Mouse (Mus musculus) testis, adult 10 weeks (tissue): ENCODE results near the gene U2af2. TPM values are rescaled to one million over a fixed set of nuclear protein-coding genes. Genes with fewer than 3 reads are reported as not detected.

ENCODE experiments used
- polyA plus RNA-seq: library from polyadenylated mRNA; stranded (reverse); fragments of 350-450 nt; fragmentation: Illumina TruSeq; extraction: RNeasy Lipid Tissue Mini Kit (QIAGEN cat#74804); gene quantifications from one replicate; pipeline ENCODE4 v1.2.3, GENCODE M21; 2014; ENCODE audit warnings: low read depth, low replicate concordance

Gene U2af2
- polyA plus RNA-seq: 8.7 TPM

DNA sequence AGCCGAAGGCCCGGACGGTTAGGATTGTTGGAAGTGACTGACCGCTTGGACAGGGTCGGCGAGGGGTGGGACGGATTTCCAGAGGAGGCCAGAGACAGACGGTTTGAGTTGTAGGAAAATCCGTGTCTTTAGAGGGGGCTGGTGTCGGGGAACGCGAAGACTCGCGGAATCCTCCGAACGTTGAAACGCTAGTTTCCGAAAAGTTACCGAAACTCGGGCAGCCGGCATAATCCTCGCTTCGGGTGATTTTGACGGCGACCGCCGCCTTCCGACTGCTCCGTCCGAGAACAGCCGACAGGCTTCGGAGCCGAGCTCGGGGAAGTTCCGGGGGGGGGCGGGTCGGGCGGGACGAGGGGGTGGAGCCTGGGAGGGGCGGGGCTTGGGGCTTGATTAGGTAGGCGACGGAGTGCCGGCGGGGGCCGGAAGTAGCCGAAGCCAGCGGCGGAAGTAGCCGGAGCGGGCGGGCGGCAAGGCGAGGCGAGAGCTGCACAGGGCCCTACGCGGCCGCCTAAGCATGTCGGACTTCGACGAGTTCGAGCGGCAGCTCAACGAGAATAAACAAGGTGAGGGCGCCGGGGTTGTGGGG, at the start of gene U2af2:
Gene U2af2 (plus strand): TSS at position 370 of the 586 bp plus-strand sequence.

GRCm38 (mm10) chr7:5014251-5015117, 47.5 kb upstream of the U2af2 start, which contains the start of the genes Zfp524 and Fiz1:
TSS of gene Zfp524 (plus strand) at chr7:5014415.
TSS of gene Fiz1 (minus strand) at chr7:5014697.

DNA sequence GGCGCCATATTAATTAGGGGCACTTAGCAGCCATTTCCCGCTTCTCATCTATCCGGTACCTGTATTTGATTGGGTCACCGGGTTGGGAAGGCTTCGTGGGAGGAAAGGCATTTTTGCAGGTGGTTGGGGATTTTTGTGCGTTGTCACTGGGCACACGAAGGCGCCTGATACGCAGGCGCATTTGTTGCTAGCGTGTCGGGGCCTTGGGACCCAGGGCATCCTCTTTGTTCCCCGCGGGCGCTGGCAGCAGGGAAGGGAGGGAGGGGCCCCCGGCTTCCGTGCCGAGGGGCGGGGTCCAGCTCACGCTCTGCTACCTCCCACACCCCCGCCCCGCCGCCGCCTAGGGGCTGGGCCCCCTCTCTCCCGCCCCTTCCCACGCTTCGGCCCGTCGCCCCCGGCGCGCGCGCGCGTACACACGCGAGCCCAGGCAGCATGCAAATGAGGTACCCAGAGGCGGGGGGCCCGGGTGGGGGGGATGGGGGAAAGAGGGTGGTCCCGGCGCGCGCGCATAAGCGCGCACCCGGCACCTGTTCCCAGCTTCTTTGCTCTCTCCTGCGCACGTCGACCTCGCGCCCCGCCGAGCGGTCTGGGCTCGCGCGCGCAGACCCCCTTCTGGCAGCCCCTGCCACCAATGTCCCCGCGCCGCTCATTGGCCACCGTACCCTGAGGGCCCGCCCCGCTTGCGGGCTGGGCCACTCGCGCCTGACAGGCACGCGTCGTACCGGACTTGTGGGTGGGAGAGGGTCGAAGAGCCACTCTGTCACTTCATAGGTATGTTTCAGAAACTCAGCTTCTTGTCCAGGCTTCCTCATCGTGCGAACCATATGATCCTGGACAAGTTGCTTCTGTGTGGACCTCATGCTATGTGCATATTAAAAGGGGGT, 46.6 kb upstream of the U2af2 start, which contains the start of gene Gm44973:
Gene Gm44973 (plus strand): TSS at position 379 of the 884 bp plus-strand sequence.

GRCm38 (mm10) chr7:5020000-5020681, 41.8 kb upstream of the U2af2 start, which contains the start of the genes Zfp865 and Ccdc106:
TSS of gene Zfp865 (plus strand) at chr7:5020376.
TSS of gene Ccdc106 (plus strand) at chr7:5020553.

GRCm38 (mm10) chr7:5033818-5034217, 28.1 kb upstream of the U2af2 start, which contains the start of gene 4632433K11Rik:
TSS of gene 4632433K11Rik (plus strand) at chr7:5034118.

GRCm38 (mm10) chr7:5038109-5038732, 23.7 kb upstream of the U2af2 start, which contains the start of gene Zfp784:
TSS of gene Zfp784 (minus strand) at chr7:5038446.

GRCm38 (mm10) chr7:5051193-5052192, 10.4 kb upstream of the U2af2 start, which contains the start of gene Zfp580:
TSS of gene Zfp580 (plus strand) at chr7:5051538.

DNA sequence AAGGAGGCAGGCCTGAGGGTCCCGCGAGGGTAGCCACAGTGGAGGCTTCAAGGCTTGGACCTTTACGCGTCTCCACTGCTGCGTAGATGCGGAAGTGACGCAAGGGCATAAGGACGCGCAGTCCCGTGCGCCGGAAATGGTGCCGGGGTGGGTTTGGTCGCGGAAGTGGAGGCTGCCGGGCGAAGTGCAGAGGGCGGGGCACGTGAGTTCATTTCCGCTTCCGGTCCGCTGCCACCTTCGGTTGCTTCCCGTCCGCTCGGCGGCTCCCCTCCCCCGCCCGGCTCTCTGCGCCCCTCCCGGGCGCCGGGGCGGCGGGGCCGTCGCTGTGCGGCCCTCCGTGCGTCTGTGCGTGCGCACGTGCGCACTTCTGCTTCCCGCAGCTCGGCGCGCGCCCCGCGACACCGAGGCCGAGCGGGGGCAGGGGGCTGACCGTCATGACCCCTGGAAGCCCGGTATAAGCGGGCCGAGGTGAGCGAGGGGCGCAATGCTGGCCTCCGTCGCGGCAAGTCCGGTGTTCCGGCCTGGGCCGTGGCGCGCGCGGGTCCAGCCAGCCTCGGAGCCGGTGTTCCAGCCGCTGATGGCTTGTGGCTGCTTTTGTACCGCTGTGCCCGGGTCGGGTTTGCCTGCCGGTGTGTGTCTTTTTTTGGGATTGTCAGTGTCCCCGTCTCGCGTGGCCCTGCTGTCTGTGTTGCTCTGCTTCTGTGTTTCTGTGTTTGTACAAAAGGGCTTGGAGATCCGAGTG, 18.2 kb downstream of the U2af2 start, which contains the start of gene Epn1:
Gene Epn1 (plus strand): TSS at position 226 of the 742 bp plus-strand sequence.

GRCm38 (mm10) chr7:5116850-5117249, 54.9 kb downstream of the U2af2 start, which contains the start of gene Rfpl4:
TSS of gene Rfpl4 (minus strand) at chr7:5116950.

GRCm38 (mm10) chr7:5125549-5126406, 63.8 kb downstream of the U2af2 start, which contains the start of gene Rasl2-9:
TSS of gene Rasl2-9 (minus strand) at chr7:5125950.

Other genes starting within 250 kb of the U2af2 start
- gene Ube2s, start 249.6 kb upstream of the U2af2 start, polyA plus RNA-seq: 58.0 TPM
- 3.5 TPM for gene Shisa7, start 217.4 kb upstream of the U2af2 start, polyA plus RNA-seq
- gene Isoc2b, start 191.9 kb upstream of the U2af2 start, polyA plus RNA-seq: 1.2 TPM
- 1.8 TPM for gene Isoc2a, start 185.0 kb upstream of the U2af2 start, polyA plus RNA-seq
- not detected for gene Gm36210, start 155.6 kb upstream of the U2af2 start, polyA plus RNA-seq
- not detected for gene Zfp628, start 146.9 kb upstream of the U2af2 start, polyA plus RNA-seq
- gene Nat14, start 140.1 kb upstream of the U2af2 start, polyA plus RNA-seq: 0.67 TPM
- gene Ssc5d, start 136.4 kb upstream of the U2af2 start, polyA plus RNA-seq: not detected
- gene Sbk2, start 97.7 kb upstream of the U2af2 start, polyA plus RNA-seq: not detected
- 0.20 TPM for gene Sbk3, start 91.0 kb upstream of the U2af2 start, polyA plus RNA-seq
- gene Zfp579, start 66.0 kb upstream of the U2af2 start, polyA plus RNA-seq: 3.8 TPM
- not detected for gene Zfp524, start 47.7 kb upstream of the U2af2 start, polyA plus RNA-seq
- gene Fiz1, start 47.4 kb upstream of the U2af2 start, polyA plus RNA-seq: 21.5 TPM
- not detected for gene Gm44973, start 46.6 kb upstream of the U2af2 start, polyA plus RNA-seq
- 4.3 TPM for gene Zfp865, start 41.8 kb upstream of the U2af2 start, polyA plus RNA-seq
- gene Ccdc106, start 41.6 kb upstream of the U2af2 start, polyA plus RNA-seq: 1.6 TPM
- gene 4632433K11Rik, start 28.0 kb upstream of the U2af2 start, polyA plus RNA-seq: 0.83 TPM
- 3.4 TPM for gene Zfp784, start 23.7 kb upstream of the U2af2 start, polyA plus RNA-seq
- gene Zfp580, start 10.6 kb upstream of the U2af2 start, polyA plus RNA-seq: 0.32 TPM
- gene Epn1, start 18.1 kb downstream of the U2af2 start, polyA plus RNA-seq: 2.7 TPM
- gene Rfpl4, start 54.8 kb downstream of the U2af2 start, polyA plus RNA-seq: 0.20 TPM
- gene Rasl2-9, start 63.8 kb downstream of the U2af2 start, polyA plus RNA-seq: 159 TPM
- gene Vmn1r55, start 87.5 kb downstream of the U2af2 start, polyA plus RNA-seq: 0.01 TPM
- gene Vmn1r56, start 134.6 kb downstream of the U2af2 start, polyA plus RNA-seq: not detected
- not detected for gene Vmn1r57, start 156.3 kb downstream of the U2af2 start, polyA plus RNA-seq